Mouse (Mus musculus): ENCODE results near the gene Clns1a. TPM values are rescaled to one million over a fixed set of nuclear protein-coding genes. Genes with fewer than 3 reads are reported as not detected.

Clns1a gene
- total RNA-seq (2023), result 10 to 100 TPM; 26.1 to 29.2 TPM

GRCm38 (mm10) chr7:97696506-97697254, at the start of gene Clns1a:
TSS of gene Clns1a (plus strand) at chr7:97696634.

DNA sequence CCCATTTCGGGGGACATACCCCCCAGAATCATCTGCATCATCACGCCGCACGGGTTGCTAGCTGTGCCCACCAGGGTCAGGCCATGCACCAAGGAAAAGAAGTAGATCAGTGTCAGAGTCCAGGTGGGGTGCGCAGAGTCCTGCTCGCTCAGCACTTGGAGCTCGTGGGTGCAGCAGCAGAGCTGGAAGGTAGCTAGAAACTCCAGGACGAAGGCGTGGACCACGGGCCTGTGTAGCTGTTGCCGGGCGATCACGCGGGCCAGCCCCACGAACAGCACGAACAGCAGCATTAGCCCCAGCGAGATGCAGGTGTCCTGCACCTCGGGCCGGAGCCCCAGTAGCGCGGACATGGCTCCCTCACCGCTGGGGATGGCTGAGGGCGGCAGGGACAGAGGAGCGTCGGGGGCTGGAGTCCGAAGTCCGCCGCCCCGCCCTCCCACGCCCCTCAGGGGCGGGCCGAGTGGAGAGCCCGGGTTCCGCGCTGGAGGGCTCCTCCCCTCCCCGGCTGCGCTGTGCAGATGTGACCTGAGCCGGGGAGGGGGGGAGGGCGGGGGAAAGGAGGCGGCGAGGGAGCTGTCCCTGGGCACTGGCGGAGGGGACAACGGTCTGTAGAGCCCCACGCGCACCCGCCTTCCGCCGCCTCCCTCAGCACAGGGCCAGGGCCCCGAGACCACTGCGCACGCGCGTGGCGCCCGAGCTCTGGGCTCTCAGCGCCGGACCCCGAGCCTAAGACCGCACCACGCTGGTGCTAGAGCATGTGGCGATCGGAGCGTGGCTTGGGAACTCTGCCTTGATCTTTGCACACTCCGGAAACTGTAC, 41.4 kb downstream of the Clns1a start, which contains the start of gene Aqp11:
Gene Aqp11, minus strand, starts transcription at position 652 of the 819 bp plus-strand sequence.

Other genes with a start within 250 kb of the Clns1a start
- gene Kctd14, start 245.3 kb upstream of the Clns1a start, total RNA-seq (2023), result 1 to 10 TPM; 2.4 to 3.6 TPM
- gene Ints4, start 215.7 kb upstream of the Clns1a start, total RNA-seq (2023), result 10 to 100 TPM; 24.4 to 30.1 TPM
- gene Aamdc, start 117.1 kb upstream of the Clns1a start, total RNA-seq (2023), result 1 to 10 TPM; 5.0 to 7.1 TPM
- 10 to 100 TPM; 35.2 to 37.3 TPM for gene Rsf1, start 116.7 kb upstream of the Clns1a start, total RNA-seq (2023)
- under 1 TPM in 1 of 2 experiments, not detected in 1; 0.42 TPM for gene Aqp11, start 41.7 kb downstream of the Clns1a start, total RNA-seq (2023)
- gene Pak1, start 91.9 kb downstream of the Clns1a start, total RNA-seq (2023), result 10 to 100 TPM; 45.4 to 48.7 TPM
- not detected for gene Gdpd4, start 223.3 kb downstream of the Clns1a start, total RNA-seq (2023)